Mouse (Mus musculus): Measurements from ENCODE around the gene Pigv.
A peak's percentile ranks its signal among the peaks of the same experiment; 100 is the strongest.

Pigv gene

DNA sequence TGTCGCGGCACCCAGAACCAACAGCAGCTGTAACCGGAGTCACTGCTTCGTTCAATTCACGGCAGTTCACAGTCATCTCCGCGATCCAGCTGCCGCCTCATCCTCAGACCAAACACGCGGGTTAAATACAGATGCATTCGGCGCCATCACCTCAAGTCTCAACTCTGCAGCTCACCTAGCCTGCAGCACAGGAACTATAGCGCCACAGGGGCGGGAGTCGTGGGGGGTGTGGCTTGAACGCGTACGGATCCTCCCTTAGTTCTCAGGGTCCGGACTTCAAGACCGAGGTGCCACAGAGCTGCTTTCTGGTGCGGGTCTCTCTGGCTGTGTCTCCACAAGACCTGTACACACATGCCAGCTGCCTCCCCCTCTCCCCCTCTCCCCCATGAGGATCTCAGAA lies 26.8 kb downstream of the Pigv start:
- DNase-seq (ENCODE audit: low spot score), result no peak

DNA sequence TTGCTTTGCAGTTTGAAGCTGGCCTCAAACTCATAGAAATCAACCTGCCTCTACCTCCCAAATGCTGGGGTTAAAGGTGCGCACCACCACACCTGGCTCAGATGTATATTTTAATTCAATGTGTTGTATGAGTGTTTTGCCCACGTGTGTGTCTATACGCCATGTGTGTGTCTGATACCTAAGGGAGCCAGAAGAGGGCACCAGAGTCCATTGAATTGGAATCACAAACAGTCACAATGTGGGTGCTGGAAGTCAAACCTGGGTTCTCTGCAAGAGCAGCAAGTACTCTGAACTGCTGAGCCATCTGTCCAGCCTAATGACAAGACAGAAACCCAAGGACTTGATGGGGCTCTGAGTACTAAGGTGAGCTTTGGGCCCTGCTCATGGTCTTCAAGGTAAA lies 27.3 kb downstream of the Pigv start:
- DNase-seq (ENCODE audit: low spot score), result no peak

DNA sequence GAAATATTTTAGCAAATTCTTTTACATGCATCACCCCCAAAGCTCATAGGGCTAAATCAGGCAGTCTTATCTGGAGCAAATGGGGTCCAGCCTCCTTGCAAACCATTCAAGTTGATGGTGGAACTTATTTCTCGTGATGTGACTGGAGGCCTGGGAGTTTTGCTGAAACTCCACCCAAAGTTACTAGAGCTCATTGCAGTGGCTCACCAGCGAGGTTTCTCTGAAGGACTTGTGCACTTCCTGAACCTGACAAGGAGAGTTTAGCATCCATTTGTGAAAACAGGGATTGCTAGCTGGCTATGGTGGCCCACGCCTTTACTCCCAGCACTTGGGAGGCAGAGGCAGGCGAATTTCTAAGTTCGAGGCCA lies 38.4 kb downstream of the Pigv start:
- no peak for DNase-seq (ENCODE audit: low spot score)

DNA sequence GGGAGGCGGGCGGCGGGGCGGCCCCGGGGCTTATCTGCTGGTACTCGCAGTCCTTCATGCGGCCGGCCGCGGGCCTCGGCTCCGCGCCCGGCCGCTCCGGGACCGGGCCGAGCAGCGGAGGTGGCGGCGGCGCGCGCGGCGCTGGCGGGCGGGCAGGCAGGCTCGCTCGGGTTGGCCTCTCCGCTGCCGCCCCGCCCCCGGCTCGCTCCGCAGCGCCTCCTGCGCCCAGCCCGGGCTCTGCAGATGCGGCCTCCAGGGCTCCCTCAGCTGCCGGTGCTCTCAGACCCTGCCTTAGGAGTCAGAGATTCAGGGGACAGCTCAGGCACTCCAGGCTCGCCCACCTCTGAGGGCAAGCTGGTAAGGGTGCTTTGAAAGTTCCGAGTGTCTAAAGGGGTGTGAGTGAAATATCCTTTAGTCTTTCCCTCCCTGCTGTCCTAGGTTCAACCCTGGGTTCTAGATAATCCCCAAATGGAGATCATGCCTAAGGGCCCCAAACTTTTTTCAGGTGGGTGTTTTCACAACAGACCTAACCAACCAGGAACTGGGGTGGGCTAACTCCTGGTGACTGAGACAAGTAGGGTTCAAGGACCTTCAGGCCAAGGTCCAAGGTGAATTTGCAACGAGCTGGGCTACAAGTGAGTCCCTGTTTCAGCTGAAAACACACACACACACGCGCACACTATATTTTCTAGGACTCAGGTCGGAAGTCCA lies 39.0 kb downstream of the Pigv start:
- DNase-seq (ENCODE audit: low spot score), result peak; percentile 91

DNA sequence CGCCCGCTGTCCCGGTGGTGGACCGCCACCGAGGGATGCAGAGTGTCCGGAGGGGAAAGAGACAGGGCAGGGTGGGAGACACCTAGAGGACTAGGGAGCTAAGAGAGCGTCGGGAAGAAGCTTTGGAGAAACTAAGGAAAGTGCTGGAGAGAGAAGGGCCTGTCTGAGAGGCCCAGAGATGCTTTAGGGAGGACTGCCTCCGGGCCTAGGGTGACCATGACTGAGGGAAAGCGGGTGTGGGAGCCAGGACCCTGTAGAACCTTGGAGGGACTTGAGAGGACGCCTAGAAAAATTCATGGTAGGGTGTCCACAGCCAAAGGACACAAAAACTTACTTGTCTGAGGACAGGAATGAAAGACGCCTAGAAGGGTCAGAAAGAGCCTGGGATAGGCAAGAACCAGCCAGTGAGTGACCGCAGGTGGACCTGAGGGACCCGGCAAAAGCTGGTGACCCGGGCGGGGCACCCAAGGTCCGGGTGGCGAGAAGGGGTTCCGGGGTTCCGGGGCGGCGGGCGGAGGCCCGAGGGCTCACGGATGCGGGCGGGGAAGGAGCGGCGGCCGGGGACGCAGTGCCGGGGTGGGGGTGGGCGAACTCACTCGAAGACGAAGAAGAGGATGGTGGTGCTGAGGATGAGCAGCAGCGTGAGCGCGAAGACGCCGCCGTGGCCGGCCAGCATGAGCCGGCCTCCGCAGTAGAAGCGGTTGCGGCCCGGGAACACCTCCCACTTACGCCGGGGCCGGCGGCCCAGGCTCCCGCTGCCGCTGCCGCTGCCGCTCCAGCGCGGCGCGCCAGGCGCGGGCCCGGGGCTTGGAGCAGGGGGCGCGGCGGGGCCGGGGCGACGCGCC lies 39.7 kb downstream of the Pigv start:
- DNase-seq (ENCODE audit: low spot score), result no peak

DNA sequence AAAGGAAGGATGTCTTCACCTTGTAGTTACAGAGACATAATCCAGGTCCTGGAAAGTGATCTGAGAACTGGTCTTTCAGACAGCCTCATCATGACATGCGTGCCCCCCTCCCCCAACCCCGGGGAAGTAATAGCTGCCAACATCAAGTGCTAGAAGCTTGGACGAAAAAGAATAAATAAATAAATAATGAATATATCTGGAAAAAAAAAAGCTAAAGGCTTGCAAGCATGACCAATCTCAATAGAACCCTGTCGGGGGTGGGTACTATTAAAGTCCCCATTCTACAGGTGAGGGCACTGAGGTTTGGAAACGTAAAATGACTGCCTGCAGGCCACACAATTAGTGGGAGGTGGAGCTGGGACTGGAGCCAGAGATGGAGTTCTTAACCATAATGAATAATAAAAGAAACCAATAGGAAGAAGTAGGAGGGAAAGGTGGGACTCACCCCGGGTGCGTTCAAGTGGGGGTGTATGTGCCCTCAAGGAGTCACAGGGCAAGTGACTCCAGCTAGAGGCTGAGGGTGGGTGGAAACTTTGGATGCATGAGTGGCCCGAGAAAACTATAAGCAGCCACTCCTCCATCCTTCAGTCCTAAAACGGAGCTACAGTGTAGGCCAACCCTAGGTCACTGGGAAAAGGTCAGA lies 40.6 kb downstream of the Pigv start:
- DNase-seq (ENCODE audit: low spot score), result peak; percentile 58

DNA sequence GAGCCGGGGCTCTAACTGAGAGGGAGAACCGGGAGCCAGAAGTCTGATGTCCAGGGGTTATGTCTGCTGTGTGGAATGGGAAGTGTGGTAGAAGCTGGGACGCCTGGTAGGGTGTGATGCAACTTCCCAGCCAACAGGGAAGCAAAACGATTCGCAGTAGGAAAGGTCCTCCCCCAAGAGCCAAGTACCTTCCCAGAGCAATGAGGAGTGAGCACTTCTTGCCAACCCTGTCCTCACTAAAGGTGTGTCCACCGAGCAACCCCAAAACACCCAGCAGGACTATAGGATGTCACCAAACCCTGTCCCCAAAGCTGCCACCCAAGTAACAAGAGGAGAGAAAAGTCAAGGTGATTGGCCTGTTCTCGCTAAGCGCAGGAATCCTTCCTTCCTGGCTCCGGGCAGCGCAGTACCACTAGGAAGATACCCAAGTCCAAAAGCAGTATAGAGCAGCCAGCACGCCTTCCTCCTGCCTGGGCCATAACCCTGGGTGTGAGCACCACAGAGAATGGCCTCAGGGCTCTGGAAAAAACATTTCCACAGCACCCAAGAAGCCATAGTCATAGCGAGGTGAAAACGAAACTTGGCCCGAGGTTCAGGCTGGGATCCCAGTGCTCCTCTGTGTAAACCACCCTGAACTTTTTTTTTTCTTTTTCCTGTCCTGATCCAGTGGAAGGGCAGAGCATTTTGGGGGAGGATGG lies 41.2 kb downstream of the Pigv start:
- DNase-seq (ENCODE audit: low spot score), result peak; percentile 64

DNA sequence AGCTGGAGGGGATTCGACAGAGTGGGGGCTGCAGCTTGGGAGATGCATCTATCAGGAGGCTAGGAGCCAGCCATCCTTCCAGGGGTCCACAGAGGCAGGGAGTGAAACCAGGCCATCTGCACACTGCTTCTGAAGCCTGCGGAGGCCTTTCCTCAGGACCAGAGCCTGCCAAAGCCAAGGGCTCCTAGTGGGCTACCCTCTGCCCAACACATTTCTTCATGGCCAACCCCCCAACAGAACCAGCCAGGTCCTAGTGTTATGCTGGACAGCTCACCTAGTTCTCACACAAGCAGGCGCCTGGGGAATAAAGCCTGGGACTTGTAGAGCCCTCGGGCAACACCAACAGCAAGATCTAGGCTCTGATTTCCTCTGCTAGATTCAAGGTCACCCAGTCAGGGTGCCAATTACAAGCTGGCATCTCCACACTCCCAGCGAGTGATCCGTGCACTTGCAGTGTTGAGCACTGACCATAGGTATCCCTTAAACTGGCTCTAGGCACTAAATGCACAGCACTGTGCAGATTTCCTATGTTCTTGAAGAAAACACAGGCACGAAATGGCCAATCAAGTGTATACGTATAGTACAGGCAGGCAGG lies 42.0 kb downstream of the Pigv start:
- DNase-seq (ENCODE audit: low spot score), result no peak

DNA sequence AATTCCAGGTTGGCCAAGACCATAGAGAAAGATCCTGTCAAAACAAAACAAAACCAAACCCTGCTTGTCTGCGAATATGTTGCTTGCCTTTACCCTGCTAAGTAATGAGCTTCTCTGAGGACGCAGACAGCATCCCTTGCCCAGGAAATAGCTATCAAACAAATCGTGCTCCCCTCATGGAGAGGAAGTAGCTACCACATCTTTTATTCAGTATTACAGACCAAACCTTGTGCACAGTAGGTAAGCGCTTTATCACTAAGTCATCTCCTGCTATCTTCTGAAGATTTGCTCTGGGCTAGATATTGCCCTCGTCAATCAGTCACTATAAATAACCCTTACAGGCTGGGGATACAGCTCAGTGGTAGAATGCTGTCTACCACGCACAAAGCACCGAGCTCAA lies 43.3 kb downstream of the Pigv start:
- DNase-seq (ENCODE audit: low spot score), result no peak

DNA sequence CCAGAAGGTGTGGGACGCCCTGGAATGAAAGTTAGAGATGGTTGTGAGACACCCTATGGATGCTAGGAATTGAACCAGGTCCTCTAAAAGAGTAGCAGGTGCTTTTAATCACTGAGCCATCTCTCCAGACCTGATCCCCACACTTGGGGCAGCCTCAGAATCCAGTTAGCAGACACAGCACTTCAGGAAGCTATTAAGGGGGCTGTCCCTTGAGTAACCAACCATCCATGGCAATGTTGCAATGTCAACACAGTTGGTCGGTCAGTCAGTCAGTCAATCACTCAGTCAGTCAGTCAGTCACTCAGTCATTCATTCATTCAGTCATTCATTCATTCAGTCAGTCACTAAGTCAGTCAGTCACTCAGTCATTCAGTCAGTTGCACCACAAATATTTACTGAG lies 43.9 kb downstream of the Pigv start:
- DNase-seq (ENCODE audit: low spot score), result no peak

DNA sequence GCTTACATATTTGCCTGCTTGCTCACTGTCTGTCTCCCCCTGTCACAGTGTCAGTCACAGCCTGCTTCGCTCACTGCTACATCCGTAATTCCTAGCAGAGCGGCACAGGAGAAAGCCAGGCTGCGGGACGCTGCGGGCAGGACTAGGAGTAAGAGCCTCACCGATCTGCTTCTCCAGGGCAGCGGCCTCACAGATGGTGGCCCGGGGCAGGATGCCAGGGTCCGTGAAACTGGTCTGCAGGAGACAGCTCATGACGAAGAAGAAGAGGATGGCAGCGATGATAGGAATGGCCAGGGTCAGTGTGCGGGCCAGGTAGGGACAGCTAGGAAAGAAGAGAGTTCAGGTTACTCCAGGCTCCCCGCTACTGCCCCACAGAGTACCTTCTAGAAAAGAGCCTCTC lies 45.4 kb downstream of the Pigv start:
- no peak for DNase-seq (ENCODE audit: low spot score)

DNA sequence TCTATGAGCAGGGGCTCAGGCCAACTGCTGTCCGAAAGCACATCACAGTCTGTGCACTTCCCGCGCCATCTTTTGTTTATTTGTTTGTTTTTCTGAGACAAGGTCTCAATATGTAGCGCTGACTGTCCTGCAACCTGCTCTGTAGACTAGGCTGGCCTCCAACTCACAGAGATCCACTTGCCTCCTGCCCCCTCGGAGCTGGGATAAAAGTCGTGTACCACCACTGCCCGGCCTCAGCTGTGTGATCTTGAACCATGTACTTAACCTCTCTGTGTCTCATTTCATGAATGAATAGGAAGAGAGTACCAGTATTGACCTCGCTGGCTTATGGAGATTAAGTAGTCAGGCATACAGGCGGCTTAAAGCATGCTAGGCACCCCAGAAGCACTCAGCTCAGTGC lies 45.8 kb downstream of the Pigv start:
- no peak for DNase-seq (ENCODE audit: low spot score)

DNA sequence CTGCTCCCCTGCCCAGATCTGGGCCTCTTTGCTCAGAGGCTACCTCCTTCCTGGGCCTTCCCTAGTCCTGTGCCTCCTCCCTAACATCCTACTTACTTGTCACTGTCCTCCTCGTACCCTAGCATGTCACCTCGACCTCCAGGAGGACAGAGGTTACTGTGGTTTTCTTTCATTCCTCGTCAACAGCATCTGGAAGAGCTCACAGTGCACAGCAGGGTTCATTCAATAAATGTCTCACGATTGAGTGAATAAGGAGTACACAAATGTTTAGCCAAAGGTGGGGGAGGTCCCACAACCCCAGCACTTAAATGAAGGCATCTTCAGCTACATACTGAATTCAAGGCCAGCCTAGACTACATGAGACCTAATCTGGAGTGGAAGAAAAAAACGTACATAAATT lies 46.2 kb downstream of the Pigv start:
- no peak for DNase-seq (ENCODE audit: low spot score)

DNA sequence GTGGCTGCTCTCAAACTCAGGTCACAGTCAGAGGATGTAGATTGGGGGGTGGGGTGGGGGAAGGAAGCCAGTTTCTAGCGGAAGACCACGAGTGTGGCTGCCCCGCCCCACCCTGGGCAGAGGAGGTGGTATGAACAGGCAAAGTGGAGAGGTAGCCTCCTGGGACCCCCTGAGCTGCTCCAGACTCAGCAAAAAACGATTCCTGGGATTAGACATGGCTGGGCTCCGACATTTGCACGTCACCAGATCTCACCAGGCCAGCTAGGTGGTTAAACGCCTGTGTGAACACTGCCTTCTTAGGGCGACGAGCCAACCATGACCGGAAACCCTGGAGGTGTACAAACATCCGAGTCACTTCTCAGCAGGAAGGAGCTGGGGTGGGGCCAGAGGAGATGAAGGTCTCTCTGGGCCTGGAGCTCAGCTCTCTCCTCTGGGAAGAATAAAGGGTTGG lies 46.8 kb downstream of the Pigv start:
- DNase-seq (ENCODE audit: low spot score), result peak; percentile 86

DNA sequence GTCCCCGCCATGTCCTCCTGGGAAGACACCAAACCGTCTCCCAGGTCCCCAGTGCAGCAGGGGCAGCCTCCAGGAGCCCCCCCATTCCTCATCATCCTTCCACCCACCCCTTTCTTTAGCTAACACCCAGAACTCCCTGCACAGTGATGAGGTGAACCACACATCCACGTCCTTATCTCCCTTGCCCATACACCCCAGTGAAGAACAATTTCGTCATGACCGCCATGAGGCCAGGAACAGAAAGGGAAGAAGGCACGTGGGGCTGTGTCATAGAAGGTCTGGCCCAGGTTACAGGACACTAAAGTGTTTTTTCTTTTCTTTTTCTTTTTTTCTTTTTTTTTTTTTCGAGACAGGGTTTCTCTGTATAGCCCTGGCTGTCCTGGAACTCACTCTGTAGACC lies 47.6 kb downstream of the Pigv start:
- no peak for DNase-seq (ENCODE audit: low spot score)

DNA sequence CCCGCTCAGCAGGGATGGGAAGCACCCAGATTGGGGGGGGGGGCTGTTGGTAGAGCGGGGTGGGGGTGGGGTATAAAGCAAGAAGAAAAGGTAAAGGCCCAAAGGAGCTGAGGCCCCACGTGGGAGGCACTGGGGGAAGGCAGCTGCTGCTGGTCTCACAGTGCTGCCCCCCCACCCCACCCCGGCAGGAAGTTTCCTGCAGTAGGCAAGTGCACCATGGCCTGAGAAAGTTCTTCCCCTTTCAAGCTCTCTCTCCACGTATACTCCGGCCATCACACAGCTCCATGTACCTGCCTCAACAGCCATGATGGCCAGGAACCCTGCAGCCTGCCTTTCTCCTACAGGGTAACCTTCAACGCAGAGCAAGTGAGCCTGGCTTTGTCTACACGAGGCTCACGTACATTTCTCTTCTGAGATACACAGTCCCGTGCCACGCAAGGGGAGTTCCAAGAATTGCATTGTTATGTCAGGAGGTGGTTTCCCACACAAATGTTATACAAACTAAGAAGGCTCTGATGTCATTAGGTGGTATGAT lies 50.2 kb downstream of the Pigv start:
- no peak for DNase-seq (ENCODE audit: low spot score)

DNA sequence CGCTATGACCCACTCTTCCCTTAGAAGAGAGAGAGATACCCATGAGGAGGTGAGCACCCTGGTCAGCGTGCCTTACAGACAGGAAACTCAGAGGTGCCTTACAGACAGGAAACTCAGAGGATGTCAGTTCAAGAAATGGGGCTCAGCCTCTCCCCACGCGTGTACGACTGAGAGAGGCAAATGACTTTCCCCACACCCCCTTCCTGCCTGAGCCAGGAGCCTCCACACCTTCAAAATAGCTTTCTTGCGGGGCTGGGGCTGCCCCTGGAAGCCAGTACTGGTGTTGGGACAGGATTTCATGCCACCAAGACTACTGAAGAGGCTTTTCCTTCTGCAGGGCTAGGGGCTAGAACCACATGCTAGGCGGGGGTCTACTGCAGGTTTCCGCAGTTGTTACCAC lies 51.8 kb downstream of the Pigv start:
- DNase-seq (ENCODE audit: low spot score), result no peak

DNA sequence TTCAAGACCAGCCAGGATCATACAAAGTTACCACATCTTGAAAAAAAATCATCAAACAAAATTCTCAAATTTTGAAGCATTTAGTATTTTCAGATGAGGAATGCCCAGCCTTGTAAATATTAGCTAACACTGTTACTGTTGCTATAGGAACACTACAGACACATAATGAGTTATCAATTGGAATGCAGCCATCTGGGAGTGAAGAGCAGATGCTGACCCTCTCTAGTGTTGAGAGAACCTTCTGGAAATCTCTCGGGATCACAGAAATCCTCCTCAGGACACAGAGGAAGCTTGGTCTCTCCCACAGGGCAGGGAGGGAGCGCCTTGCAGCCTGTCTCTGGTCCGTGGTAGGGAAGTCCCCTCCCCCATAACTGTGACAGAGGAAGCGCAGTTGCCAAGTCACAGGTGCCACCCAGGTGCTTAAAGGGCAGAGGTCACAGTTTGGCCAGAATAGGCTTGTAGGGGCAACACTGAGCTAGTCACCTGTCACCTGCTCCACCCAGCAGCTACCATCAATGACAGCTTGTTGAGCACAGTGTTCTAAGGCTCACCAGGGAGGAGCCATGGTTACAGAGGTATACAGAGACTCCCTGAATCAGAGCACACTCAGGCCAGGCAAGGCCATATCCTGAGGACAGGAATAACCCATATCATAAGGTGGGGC lies 52.8 kb downstream of the Pigv start:
- DNase-seq (ENCODE audit: low spot score), result no peak

DNA sequence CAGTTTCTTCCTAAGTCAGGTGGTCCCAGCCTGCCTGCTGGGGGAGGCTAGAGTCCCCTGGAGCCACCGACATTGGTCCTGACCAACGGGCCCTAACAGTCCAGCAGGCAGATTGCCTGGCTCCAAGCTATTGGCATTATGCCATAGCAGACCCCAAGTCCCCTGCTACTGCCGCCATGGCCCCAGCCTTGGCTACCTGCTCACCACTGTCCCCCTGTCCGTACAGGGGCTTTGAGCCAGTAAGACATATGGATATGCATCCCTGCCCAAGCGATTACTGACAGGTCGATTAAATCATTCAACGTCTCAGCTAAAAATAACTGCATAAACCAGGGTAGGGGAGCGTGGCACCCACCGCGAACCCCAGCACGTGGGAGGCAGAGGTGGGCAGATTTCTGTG lies 54.5 kb downstream of the Pigv start:
- DNase-seq (ENCODE audit: low spot score), result no peak

DNA sequence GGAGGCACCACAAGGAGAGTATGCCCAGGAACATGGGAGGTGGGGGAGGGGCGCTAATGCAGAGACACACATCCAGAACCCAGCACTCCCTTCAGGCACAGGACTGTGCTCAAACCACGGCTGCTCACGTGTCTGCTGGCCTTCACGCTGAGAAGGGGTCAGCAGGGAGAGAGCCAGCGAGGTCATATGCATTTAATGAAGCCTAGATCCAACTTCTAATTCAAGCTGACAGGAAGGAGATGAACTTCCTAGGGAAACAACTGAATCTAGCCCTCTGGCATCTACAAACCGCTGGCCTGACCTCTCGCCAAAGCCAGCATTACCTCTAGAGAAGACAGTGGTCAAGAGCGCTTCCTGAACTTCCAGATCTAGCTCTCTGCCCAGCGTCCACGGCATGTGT lies 57.0 kb downstream of the Pigv start:
- no peak for DNase-seq (ENCODE audit: low spot score)

DNA sequence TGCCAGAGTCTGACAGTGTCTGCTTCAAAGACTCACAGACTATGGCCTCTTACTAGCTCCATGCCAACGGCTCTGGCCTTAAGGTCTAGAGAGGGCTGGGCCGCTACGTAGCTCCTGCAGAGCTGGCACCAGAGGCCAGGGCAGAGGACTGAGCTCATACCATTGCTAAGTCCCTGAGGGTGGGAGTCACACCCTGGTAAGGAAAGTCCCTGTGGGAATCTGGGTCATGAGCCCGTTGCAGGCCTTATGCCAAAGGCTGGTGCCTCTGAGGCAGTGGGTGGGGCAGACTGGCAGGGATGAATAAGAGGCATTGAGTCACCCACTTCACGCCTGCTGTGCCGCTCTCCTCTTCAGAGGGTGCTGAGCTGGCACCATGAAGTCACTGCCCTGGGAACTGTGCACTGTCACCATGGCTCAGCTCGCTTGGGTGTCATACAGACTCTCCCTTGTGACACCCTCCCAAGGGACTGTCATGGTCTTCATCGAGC lies 58.1 kb downstream of the Pigv start:
- DNase-seq (ENCODE audit: low spot score), result peak; percentile 89
